Mouse (Mus musculus) embryonic facial prominence, embryonic 11.5 days (tissue): ENCODE results near the gene Blmh. TPM values are rescaled to one million over a fixed set of nuclear protein-coding genes. Genes with fewer than 3 reads are reported as not detected.

ENCODE experiments used
- ATAC-seq: fragments of 200-750 bp; cut with Nextera tagmentation; replicated peaks from 2 replicates; pipeline ENCODE4 v1.8.0; 2017; ENCODE audit warnings: low read depth; ENCODE audit not compliant: insufficient number of reproducible peaks, low FRiP score, low TSS enrichment
- DNase-seq: peaks from one replicate; pipeline ENCODE4 v3.0.0-alpha.2; 2015; ENCODE audit warnings: low spot score
- H3K27ac ChIP-seq: fragments of 300-500 bp; sonication (generic); replicated peaks from 2 replicates; pipeline ENCODE4 v1.5.1; 2014; ENCODE audit warnings: mild to moderate bottlenecking, low read depth, low read length, control low read depth
- H3K27me3 ChIP-seq: fragments of 300-500 bp; sonication (generic); 2 replicates; pipeline ENCODE4 v1.6.1; 2014; ENCODE audit warnings: mild to moderate bottlenecking, low read length, moderate library complexity, mixed read lengths; ENCODE audit not compliant: control insufficient read depth, insufficient read depth
- H3K36me3 ChIP-seq: fragments of 300-500 bp; sonication (generic); replicated peaks from 2 replicates; pipeline ENCODE4 v1.6.1; 2014; ENCODE audit warnings: low read depth, mild to moderate bottlenecking, low read length, moderate library complexity, mixed read lengths; ENCODE audit not compliant: control insufficient read depth, insufficient read depth
- H3K4me1 ChIP-seq: fragments of 300-500 bp; sonication (generic); 2 replicates; pipeline ENCODE4 v1.6.1; 2014; ENCODE audit warnings: low read length, mixed read lengths; ENCODE audit not compliant: control insufficient read depth, insufficient read depth
- H3K4me2 ChIP-seq: fragments of 300-500 bp; sonication (generic); 2 replicates; pipeline ENCODE4 v1.6.1; 2014; ENCODE audit warnings: low read depth, mild to moderate bottlenecking, control low read depth, low read length, moderate library complexity
- H3K4me3 ChIP-seq: fragments of 300-500 bp; sonication (generic); 2 replicates; pipeline ENCODE4 v1.5.1; 2014; ENCODE audit warnings: low read depth, low read length, control low read depth
- H3K9ac ChIP-seq: fragments of 300-500 bp; sonication (generic); replicated peaks from 2 replicates; pipeline ENCODE4 v1.6.1; 2014; ENCODE audit warnings: mild to moderate bottlenecking, control low read depth, low read length
- H3K9me3 ChIP-seq: fragments of 300-500 bp; sonication (generic); replicated peaks from 2 replicates; pipeline ENCODE4 v1.6.1; 2016; ENCODE audit warnings: mild to moderate bottlenecking, low read length, inconsistent platforms, mixed read lengths; ENCODE audit not compliant: control insufficient read depth
- WGBS: fragments of 180-500 bp; shearing (Covaris S2); extraction: QIAGEN DNeasy Blood & Tissue Kit; methylation state at CpG from one replicate; pipeline ENCODE4 v1.1.7; 2014; 5-methylcytosine and 5-hydroxymethylcytosine counted together
- polyA plus RNA-seq: library from polyadenylated mRNA; unstranded; fragments of >200 nt; fragmentation: Nextera tagmentation; extraction: Ambion mirVana; gene quantifications from 2 replicates; pipeline ENCODE4 v1.2.1, GENCODE M21; 2014

The Blmh gene
- polyA plus RNA-seq, 1 experiment from 2014 or later, result 187 TPM

GRCm38 (mm10) chr11:77006616-77007015 lies 82.0 kb downstream of the Blmh start:
- no peak overlapping the region for H3K4me2 ChIP-seq
- ATAC-seq, result no peak

GRCm38 (mm10) chr11:77009069-77010025 lies 84.7 kb downstream of the Blmh start:
- no peak for ATAC-seq
- H3K4me2 ChIP-seq, result no peak overlapping the region
- WGBS, result 78% methylated on average over 16 of the region's 16 CpGs
- no peaks in the 10 kb centered on the region for H3K36me3 ChIP-seq
- no peaks in the 10 kb centered on the region for H3K4me1 ChIP-seq
- no peak overlapping the region for H3K9ac ChIP-seq
- no peak overlapping the region for H3K4me3 ChIP-seq
- no peaks in the 10 kb centered on the region for H3K9me3 ChIP-seq
- no peak for DNase-seq
- no peak overlapping the region for H3K27ac ChIP-seq
- no peaks in the 10 kb centered on the region for H3K27me3 ChIP-seq

More at GRCm38 (mm10) chr11:77006616-77007015, 82.0 kb downstream of the Blmh start:
- H3K36me3 ChIP-seq, result no peaks in the 10 kb centered on the region
- no peak overlapping the region for H3K27ac ChIP-seq
- no peak overlapping the region for H3K9ac ChIP-seq
- no peaks in the 10 kb centered on the region for H3K9me3 ChIP-seq
- DNase-seq, result no peak
- no peaks in the 10 kb centered on the region for H3K27me3 ChIP-seq
- no peak overlapping the region for H3K4me3 ChIP-seq
- 37% methylated on average over 6 of the region's 6 CpGs for WGBS
- no peaks in the 10 kb centered on the region for H3K4me1 ChIP-seq

DNA sequence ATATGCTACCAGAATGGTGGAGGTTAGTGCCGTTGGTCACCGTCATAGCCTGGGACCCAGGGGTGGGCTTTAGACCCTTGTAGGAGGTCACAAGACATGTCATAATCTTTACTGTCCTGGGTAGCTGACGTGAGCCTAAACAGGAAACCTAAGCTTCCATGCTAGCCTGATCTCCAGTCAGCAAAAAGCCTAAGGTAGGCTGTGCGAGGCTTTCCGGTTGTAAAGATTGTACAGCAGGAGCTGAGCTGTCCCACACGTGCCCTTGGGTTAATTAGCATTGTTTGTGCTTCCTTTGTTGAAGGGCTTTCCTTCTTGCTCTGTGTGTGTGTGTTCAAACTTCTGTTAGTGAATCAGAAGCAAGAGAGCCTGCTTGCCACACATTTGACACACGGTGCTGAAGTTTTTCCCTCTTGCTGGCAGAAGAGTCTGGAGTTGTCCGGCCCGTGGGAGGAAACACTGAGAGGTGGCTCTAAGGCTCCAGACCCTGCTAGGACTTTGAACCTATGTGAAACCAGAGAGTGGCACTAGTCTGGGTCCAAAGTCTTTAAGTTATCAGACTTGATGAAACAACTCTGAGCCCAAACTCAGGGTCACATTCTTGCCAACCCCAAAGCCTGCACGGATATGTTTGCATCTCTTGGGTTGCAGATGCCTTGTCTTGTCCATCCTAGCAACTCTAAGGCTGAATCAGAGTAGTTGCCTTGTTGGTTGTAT lies 86.3 kb downstream of the Blmh start:
- no peaks in the 10 kb centered on the region for H3K36me3 ChIP-seq
- no peak for ATAC-seq
- H3K9ac ChIP-seq, result no peak overlapping the region
- no peaks in the 10 kb centered on the region for H3K27me3 ChIP-seq
- H3K4me1 ChIP-seq, result no peaks in the 10 kb centered on the region
- no peaks in the 10 kb centered on the region for H3K9me3 ChIP-seq
- H3K27ac ChIP-seq, result no peak overlapping the region
- no peak overlapping the region for H3K4me2 ChIP-seq
- 77% methylated on average over 10 of the region's 10 CpGs for WGBS
- DNase-seq, result no peak
- no peak overlapping the region for H3K4me3 ChIP-seq

DNA sequence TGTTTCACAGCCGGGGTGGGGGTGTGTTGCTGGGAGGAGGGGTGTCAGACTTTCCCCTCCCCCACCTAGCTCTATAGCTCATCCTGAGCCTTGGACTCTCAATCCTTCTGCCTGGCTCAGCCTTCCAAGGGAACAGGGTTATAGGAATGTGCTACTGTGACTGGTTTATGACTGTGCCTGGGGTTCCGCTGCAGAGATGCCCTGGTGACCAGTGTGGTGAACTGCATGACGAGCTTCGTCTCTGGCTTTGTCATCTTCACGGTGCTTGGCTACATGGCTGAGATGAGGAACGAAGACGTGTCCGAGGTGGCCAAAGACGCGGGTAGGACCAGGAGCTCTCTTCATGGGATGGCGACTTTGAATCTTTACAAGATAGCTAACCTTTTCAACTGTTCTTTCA lies 93.4 kb downstream of the Blmh start:
- H3K4me2 ChIP-seq, result no peak overlapping the region

DNA sequence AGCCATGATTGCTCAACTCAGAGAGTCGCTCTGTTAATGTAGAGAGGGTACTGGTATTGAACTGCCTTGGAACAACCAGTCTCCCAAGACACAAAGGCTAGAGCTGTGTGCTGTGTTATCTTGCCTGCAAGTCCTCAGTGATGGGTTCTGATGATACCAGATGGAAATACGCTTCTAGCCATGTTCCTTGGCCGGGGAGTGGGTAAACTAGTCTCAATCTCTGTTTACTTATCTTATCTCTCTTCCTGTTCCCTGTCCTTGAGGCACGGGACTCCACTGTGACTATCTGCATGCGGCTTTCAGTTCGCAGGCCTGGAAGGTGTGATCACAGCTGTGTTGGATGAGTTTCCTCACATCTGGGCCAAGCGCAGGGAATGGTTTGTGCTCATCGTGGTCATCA lies 94.9 kb downstream of the Blmh start:
- Histone ChIP-seq H3K9ac (no peak overlapping the region), H3K4me3 (no peak overlapping the region), H3K27me3 (no peaks in the 10 kb centered on the region), H3K36me3 (no peaks in the 10 kb centered on the region), H3K27ac (no peak overlapping the region), H3K4me2 (no peak overlapping the region), H3K4me1 (no peaks in the 10 kb centered on the region), H3K9me3 (no peaks in the 10 kb centered on the region)
- ATAC-seq, result no peak
- 80% methylated on average over 8 of the region's 8 CpGs for WGBS
- no peak for DNase-seq

More for the DNA sequence above, 93.4 kb downstream of the Blmh start:
- no peak overlapping the region for H3K4me3 ChIP-seq
- DNase-seq, result no peak
- no peaks in the 10 kb centered on the region for H3K36me3 ChIP-seq
- no peak overlapping the region for H3K9ac ChIP-seq
- no peak overlapping the region for H3K27ac ChIP-seq
- H3K27me3 ChIP-seq, result no peaks in the 10 kb centered on the region
- ATAC-seq, result no peak
- no peaks in the 10 kb centered on the region for H3K9me3 ChIP-seq
- WGBS, result 84% methylated on average over 11 of the region's 11 CpGs
- H3K4me1 ChIP-seq, result no peaks in the 10 kb centered on the region

- Histone ChIP-seq H3K36me3 (no peaks in the 10 kb centered on the region), H3K9ac (no peak overlapping the region), H3K4me1 (no peaks in the 10 kb centered on the region), H3K27ac (no peak overlapping the region), H3K27me3 (no peaks in the 10 kb centered on the region), H3K4me2 (no peak overlapping the region), H3K4me3 (no peak overlapping the region), H3K9me3 (no peaks in the 10 kb centered on the region)
- ATAC-seq (no peak), DNase-seq (no peak)
- 79% methylated on average over 9 of the region's 9 CpGs for WGBS
These were observed 97.3 kb downstream of the Blmh start for GRCm38 (mm10) chr11:77021749-77022396.

GRCm38 (mm10) chr11:77026559-77026958 lies 102.0 kb downstream of the Blmh start:
- no peak overlapping the region for H3K4me3 ChIP-seq
- 67% methylated on average over 3 of the region's 3 CpGs for WGBS
- H3K9me3 ChIP-seq, result no peaks in the 10 kb centered on the region
- H3K27me3 ChIP-seq, result no peaks in the 10 kb centered on the region
- DNase-seq (no peak), ATAC-seq (no peak)
- H3K4me1 ChIP-seq, result no peaks in the 10 kb centered on the region
- H3K9ac ChIP-seq, result no peak overlapping the region
- H3K27ac ChIP-seq, result no peak overlapping the region
- no peaks in the 10 kb centered on the region for H3K36me3 ChIP-seq
- H3K4me2 ChIP-seq, result no peak overlapping the region
